Mouse (Mus musculus): ENCODE measurements at regions not wholly inside any gene's neighbourhood (a gene's known extent, or its start where the extent isn't known, plus 50 kb on each side); places are given as distances from the start of the nearest gene placed in this dataset.
"Not testable (repeated sequence)": the region's sequence is repeated elsewhere in the genome, so short reads cannot be mapped to it uniquely, and the experiment has no call there.

GRCm38 (mm10) chr3:31796621-31797020 lies 105.7 kb upstream of the Kcnmb2 start:
- H3K79me3 ChIP-seq (ENCODE audit: low read depth): no peaks in the 10 kb centered on the region
- TF ChIP-seq FOSL1 (IDR thresholded peaks at IDR 0.05; ENCODE audit: insufficient read depth, low read length, poor library complexity, severe bottlenecking): no peak

GRCm38 (mm10) chr3:31799192-31799591 lies 103.1 kb upstream of the Kcnmb2 start:
- Histone ChIP-seq H3K27me3 (ENCODE audit: control insufficient read depth, insufficient read depth, insufficient read length) (no peaks in the 10 kb centered on the region), H3K79me3 (ENCODE audit: low read depth) (no peaks in the 10 kb centered on the region), H3K4me3 (ENCODE audit: insufficient read depth, poor library complexity, severe bottlenecking) (no peak overlapping the region), H3ac (ENCODE audit: control insufficient read depth, insufficient read length, low read depth) (no peak overlapping the region), H3K79me2 (ENCODE audit: control insufficient read depth, insufficient read depth) (no peaks in the 10 kb centered on the region), H3K36me3 (ENCODE audit: control insufficient read depth, insufficient read depth) (no peaks in the 10 kb centered on the region)
- TF ChIP-seq MAX (IDR thresholded peaks at IDR 0.05) (no peak), MYOG (IDR thresholded peaks at IDR 0.05; ENCODE audit: control insufficient read depth, extremely low read depth, insufficient read length) (no peak), FOSL1 (IDR thresholded peaks at IDR 0.05; ENCODE audit: insufficient read depth, low read length, poor library complexity, severe bottlenecking) (no peak), USF1 (IDR thresholded peaks at IDR 0.05; ENCODE audit: low read depth) (no peak), CEBPB (IDR thresholded peaks at IDR 0.05; ENCODE audit: low read depth) (no peak), MYOD1 (IDR thresholded peaks at IDR 0.05; ENCODE audit: control insufficient read depth, insufficient read length, low read depth) (no peak), CTCF (IDR thresholded peaks at IDR 0.05; ENCODE audit: control insufficient read depth, insufficient read depth, insufficient read length) (no peak)

More at GRCm38 (mm10) chr3:31796621-31797020, 105.7 kb upstream of the Kcnmb2 start:
- H3K79me2 ChIP-seq (ENCODE audit: control insufficient read depth, insufficient read depth): no peaks in the 10 kb centered on the region
- no peak overlapping the region for H3K4me3 ChIP-seq (ENCODE audit: insufficient read depth, poor library complexity, severe bottlenecking)
- H3K27me3 ChIP-seq (ENCODE audit: control insufficient read depth, insufficient read depth, insufficient read length): no peaks in the 10 kb centered on the region
- no peak overlapping the region for H3ac ChIP-seq (ENCODE audit: control insufficient read depth, insufficient read length, low read depth)
- no peaks in the 10 kb centered on the region for H3K36me3 ChIP-seq (ENCODE audit: control insufficient read depth, insufficient read depth)

GRCm38 (mm10) chr3:31804038-31804437 lies 98.3 kb upstream of the Kcnmb2 start:
- no peaks in the 10 kb centered on the region for H3K27me3 ChIP-seq (ENCODE audit: control insufficient read depth, insufficient read depth, insufficient read length)
- H3K79me3 ChIP-seq (ENCODE audit: low read depth): no peaks in the 10 kb centered on the region
- H3ac ChIP-seq (ENCODE audit: control insufficient read depth, insufficient read length, low read depth): no peak overlapping the region
- no peaks in the 10 kb centered on the region for H3K36me3 ChIP-seq (ENCODE audit: control insufficient read depth, insufficient read depth)
- no peaks in the 10 kb centered on the region for H3K79me2 ChIP-seq (ENCODE audit: control insufficient read depth, insufficient read depth)
- H3K4me3 ChIP-seq (ENCODE audit: insufficient read depth, poor library complexity, severe bottlenecking): no peak overlapping the region
- no peak for TF ChIP-seq FOSL1 (IDR thresholded peaks at IDR 0.05; ENCODE audit: insufficient read depth, low read length, poor library complexity, severe bottlenecking)

GRCm38 (mm10) chr3:31807741-31808140 lies 94.6 kb upstream of the Kcnmb2 start:
- no peak for TF ChIP-seq CEBPB (IDR thresholded peaks at IDR 0.05; ENCODE audit: low read depth)
- TF ChIP-seq CTCF (IDR thresholded peaks at IDR 0.05; ENCODE audit: control insufficient read depth, insufficient read depth, insufficient read length): no peak
- TF ChIP-seq MAX (IDR thresholded peaks at IDR 0.05): no peak
- no peak for TF ChIP-seq FOSL1 (IDR thresholded peaks at IDR 0.05; ENCODE audit: insufficient read depth, low read length, poor library complexity, severe bottlenecking)
- TF ChIP-seq MYOG (IDR thresholded peaks at IDR 0.05; ENCODE audit: control insufficient read depth, extremely low read depth, insufficient read length): no peak
- no peak for TF ChIP-seq USF1 (IDR thresholded peaks at IDR 0.05; ENCODE audit: low read depth)
- no peak for TF ChIP-seq MYOD1 (IDR thresholded peaks at IDR 0.05; ENCODE audit: control insufficient read depth, insufficient read length, low read depth)
- no peaks in the 10 kb centered on the region for H3K27me3 ChIP-seq (ENCODE audit: control insufficient read depth, insufficient read depth, insufficient read length)
- H3K79me2 ChIP-seq (ENCODE audit: control insufficient read depth, insufficient read depth): no peaks in the 10 kb centered on the region
- H3K79me3 ChIP-seq (ENCODE audit: low read depth): no peaks in the 10 kb centered on the region
- no peak overlapping the region for H3ac ChIP-seq (ENCODE audit: control insufficient read depth, insufficient read length, low read depth)
- no peak overlapping the region for H3K4me3 ChIP-seq (ENCODE audit: insufficient read depth, poor library complexity, severe bottlenecking)
- H3K36me3 ChIP-seq (ENCODE audit: control insufficient read depth, insufficient read depth): no peaks in the 10 kb centered on the region

- H3ac ChIP-seq (ENCODE audit: control insufficient read depth, insufficient read length, low read depth): not testable (repeated sequence)
These were observed 93.2 kb upstream of the Kcnmb2 start for GRCm38 (mm10) chr3:31809131-31809530.

GRCm38 (mm10) chr3:31811232-31811631 lies 91.1 kb upstream of the Kcnmb2 start:
- no peaks in the 10 kb centered on the region for H3K36me3 ChIP-seq (ENCODE audit: control insufficient read depth, insufficient read depth)
- H3K27me3 ChIP-seq (ENCODE audit: control insufficient read depth, insufficient read depth, insufficient read length): no peaks in the 10 kb centered on the region
- TF ChIP-seq MYOD1 (IDR thresholded peaks at IDR 0.05; ENCODE audit: control insufficient read depth, insufficient read length, low read depth) (no peak), CEBPB (IDR thresholded peaks at IDR 0.05; ENCODE audit: low read depth) (no peak), CTCF (IDR thresholded peaks at IDR 0.05; ENCODE audit: control insufficient read depth, insufficient read depth, insufficient read length) (no peak), MAX (IDR thresholded peaks at IDR 0.05) (no peak), FOSL1 (IDR thresholded peaks at IDR 0.05; ENCODE audit: insufficient read depth, low read length, poor library complexity, severe bottlenecking) (no peak), MYOG (IDR thresholded peaks at IDR 0.05; ENCODE audit: control insufficient read depth, extremely low read depth, insufficient read length) (no peak), USF1 (IDR thresholded peaks at IDR 0.05; ENCODE audit: low read depth) (no peak)
- H3K79me3 ChIP-seq (ENCODE audit: low read depth): no peaks in the 10 kb centered on the region
- no peak overlapping the region for H3K4me3 ChIP-seq (ENCODE audit: insufficient read depth, poor library complexity, severe bottlenecking)
- no peaks in the 10 kb centered on the region for H3K79me2 ChIP-seq (ENCODE audit: control insufficient read depth, insufficient read depth)
- H3ac ChIP-seq (ENCODE audit: control insufficient read depth, insufficient read length, low read depth): no peak overlapping the region

More at GRCm38 (mm10) chr3:31809131-31809530, 93.2 kb upstream of the Kcnmb2 start:
- not testable (repeated sequence) for H3K36me3 ChIP-seq (ENCODE audit: control insufficient read depth, insufficient read depth); H3K79me3 ChIP-seq (ENCODE audit: low read depth); H3K79me2 ChIP-seq (ENCODE audit: control insufficient read depth, insufficient read depth); H3K27me3 ChIP-seq (ENCODE audit: control insufficient read depth, insufficient read depth, insufficient read length); H3K4me3 ChIP-seq (ENCODE audit: insufficient read depth, poor library complexity, severe bottlenecking)

Measured in C2C12 (cell line).